Mouse (Mus musculus) midbrain, postnatal 0 days (tissue): ENCODE results near the gene Pth2. TPM values are rescaled to one million over a fixed set of nuclear protein-coding genes. Genes with fewer than 3 reads are reported as not detected.

Source experiments
- ATAC-seq: fragments of 200-750 bp; cut with Nextera tagmentation; 2 replicates; pipeline ENCODE4 v1.8.0; 2017; ENCODE audit warnings: moderate number of reproducible peaks, mild to moderate bottlenecking, moderate TSS enrichment, moderate library complexity; ENCODE audit not compliant: low FRiP score
- DNase-seq: peaks from one replicate; pipeline ENCODE4 v3.0.0-alpha.2; 2015; ENCODE audit warnings: low spot score
- H3K27ac ChIP-seq: fragments of 300-500 bp; sonication (generic); 2 replicates; pipeline ENCODE4 v1.5.1; 2014; ENCODE audit warnings: low read depth, mild to moderate bottlenecking, low read length, mixed read lengths
- H3K27me3 ChIP-seq: fragments of 300-500 bp; sonication (generic); 2 replicates; pipeline ENCODE4 v1.6.1; 2014; ENCODE audit warnings: low read length, control low read depth, mixed read lengths; ENCODE audit not compliant: insufficient read depth
- H3K36me3 ChIP-seq: fragments of 300-500 bp; sonication (generic); 2 replicates; pipeline ENCODE4 v1.6.1; 2014; ENCODE audit warnings: low read length, control low read depth, mixed read lengths; ENCODE audit not compliant: insufficient read depth
- H3K4me1 ChIP-seq: fragments of 300-500 bp; sonication (generic); 2 replicates; pipeline ENCODE4 v1.6.1; 2014; ENCODE audit warnings: mild to moderate bottlenecking, control low read depth, antibody characterized with exemption, low read length, mixed read lengths; ENCODE audit not compliant: insufficient read depth
- H3K4me2 ChIP-seq: fragments of 300-500 bp; sonication (generic); 2 replicates; pipeline ENCODE4 v1.6.1; 2014; ENCODE audit warnings: low read depth, mild to moderate bottlenecking, low read length, mixed read lengths; ENCODE audit not compliant: poor library complexity, severe bottlenecking
- H3K4me3 ChIP-seq: fragments of 300-500 bp; sonication (generic); 2 replicates; pipeline ENCODE4 v1.5.1; 2014; ENCODE audit warnings: low read depth, mild to moderate bottlenecking, low read length, moderate library complexity
- H3K9ac ChIP-seq: fragments of 300-500 bp; sonication (generic); replicated peaks from 2 replicates; pipeline ENCODE4 v1.6.1; 2014; ENCODE audit warnings: mild to moderate bottlenecking, low read length, moderate library complexity, mixed read lengths; ENCODE audit not compliant: poor library complexity, severe bottlenecking
- H3K9me3 ChIP-seq: fragments of 300-500 bp; sonication (generic); 2 replicates; pipeline ENCODE4 v1.6.1; 2016; ENCODE audit warnings: low read length, control low read depth
- CTCF ChIP-seq: IDR thresholded peaks from 2 replicates; pipeline ENCODE4 v1.5.1; 2016; ENCODE audit warnings: antibody characterized with exemption, mild to moderate bottlenecking
- WGBS: fragments of 180-500 bp; shearing (Covaris S2); extraction: QIAGEN DNeasy Blood & Tissue Kit; methylation state at CpG from one replicate; pipeline ENCODE4 v1.1.7; 2014; 5-methylcytosine and 5-hydroxymethylcytosine counted together
- polyA plus RNA-seq: library from polyadenylated mRNA; unstranded; fragments of >200 nt; fragmentation: Nextera tagmentation; extraction: Ambion mirVana; gene quantifications from 2 replicates; pipeline ENCODE4 v1.2.1, GENCODE M21; 2015
- total RNA-seq: library from RNA; depleted of rRNA; stranded (reverse); fragments of >200 nt; gene quantifications from 2 replicates; pipeline ENCODE4 v1.2.3, GENCODE M21; 2014; rRNA removed

The Pth2 gene
- not detected in 2 replicates for total RNA-seq
- polyA plus RNA-seq = 0.93 and 1.3 TPM in 2 replicates

DNA sequence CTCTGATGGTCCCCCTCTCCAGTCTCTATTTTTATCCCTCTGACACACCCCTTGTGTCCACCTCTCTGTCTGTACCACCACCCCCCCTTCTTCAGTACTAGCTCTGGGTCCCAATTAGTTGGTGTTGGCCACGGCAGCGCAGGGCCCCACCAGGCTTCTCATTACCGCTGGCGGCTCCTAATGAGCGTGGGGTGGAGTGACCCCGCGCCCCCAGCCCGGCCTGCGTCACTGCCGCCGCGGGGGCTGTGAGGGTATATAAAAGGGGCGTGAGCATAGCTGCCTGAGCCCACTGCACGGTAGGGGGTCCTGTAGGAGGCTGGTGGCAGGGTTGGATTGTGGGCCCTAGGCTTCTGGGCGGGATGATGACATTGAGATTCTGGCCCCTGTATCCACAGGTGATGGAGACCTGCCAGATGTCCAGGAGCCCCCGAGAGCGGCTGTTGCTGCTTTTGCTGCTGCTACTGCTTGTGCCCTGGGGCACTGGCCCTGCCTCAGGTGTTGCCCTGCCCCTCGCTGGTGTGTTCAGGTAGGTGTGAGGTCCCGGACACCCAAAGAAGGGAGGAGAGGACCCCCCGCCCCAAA is at the start of gene Pth2:
Pth2 (plus strand) TSS at position 100 of the 582 bp plus-strand sequence.
- Histone ChIP-seq H3K9ac (no peak within 1 kb of the TSS), H3K36me3 (no peaks in the 10 kb centered on the region), H3K4me3 (peak within 1 kb of the TSS; percentile 34), H3K4me2 (peak within 1 kb of the TSS; percentile 49), H3K4me1 (peaks cover 4% of the 10 kb centered on the region; the same call in 1 of the 2 replicates), H3K27me3 (peaks cover 81% of the 10 kb centered on the region), H3K9me3 (no peaks in the 10 kb centered on the region), H3K27ac (no peak within 1 kb of the TSS)
- ATAC-seq (no peak), DNase-seq (no peak)
- WGBS = 21% methylated on average over 20 of the region's 20 CpGs
- no peak for TF ChIP-seq CTCF

DNA sequence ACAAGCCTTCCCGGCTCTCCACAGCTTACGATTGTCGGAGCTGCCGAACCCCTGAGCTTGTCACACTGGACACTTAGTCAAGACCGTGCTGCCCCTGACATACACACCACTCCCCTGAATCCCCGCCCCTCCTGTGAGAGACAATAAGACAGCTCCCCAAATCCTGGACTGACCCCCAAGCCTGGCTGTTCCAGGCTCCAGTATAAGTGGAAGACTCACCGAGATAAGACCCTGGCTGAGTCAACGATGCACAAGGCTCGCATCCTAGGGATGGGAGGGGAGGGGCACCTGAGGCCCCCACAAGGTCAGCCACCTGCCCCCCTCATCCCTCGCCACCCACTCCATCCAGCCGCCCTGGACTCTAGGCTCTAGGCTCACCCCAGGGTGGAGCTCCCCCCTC is 48.9 kb upstream of the Pth2 start:
- H3K4me1 ChIP-seq = peaks cover 6% of the 10 kb centered on the region; the same call in 1 of the 2 replicates
- TF ChIP-seq CTCF = no peak
- no peak overlapping the region for H3K9ac ChIP-seq
- H3K27ac ChIP-seq = no peak overlapping the region
- ATAC-seq (no peak), DNase-seq (no peak)
- 80% methylated on average over 11 of the region's 11 CpGs for WGBS
- peaks cover under 1% of the 10 kb centered on the region for H3K36me3 ChIP-seq
- H3K9me3 ChIP-seq = no peaks in the 10 kb centered on the region
- H3K4me2 ChIP-seq = no peak overlapping the region
- H3K4me3 ChIP-seq = no peak overlapping the region
- no peaks in the 10 kb centered on the region for H3K27me3 ChIP-seq

GRCm38 (mm10) chr7:45133446-45134159 is 47.2 kb upstream of the Pth2 start:
- no peaks in the 10 kb centered on the region for H3K9me3 ChIP-seq
- H3K4me2 ChIP-seq = no peak overlapping the region
- 78% methylated on average over 8 of the region's 8 CpGs for WGBS

DNA sequence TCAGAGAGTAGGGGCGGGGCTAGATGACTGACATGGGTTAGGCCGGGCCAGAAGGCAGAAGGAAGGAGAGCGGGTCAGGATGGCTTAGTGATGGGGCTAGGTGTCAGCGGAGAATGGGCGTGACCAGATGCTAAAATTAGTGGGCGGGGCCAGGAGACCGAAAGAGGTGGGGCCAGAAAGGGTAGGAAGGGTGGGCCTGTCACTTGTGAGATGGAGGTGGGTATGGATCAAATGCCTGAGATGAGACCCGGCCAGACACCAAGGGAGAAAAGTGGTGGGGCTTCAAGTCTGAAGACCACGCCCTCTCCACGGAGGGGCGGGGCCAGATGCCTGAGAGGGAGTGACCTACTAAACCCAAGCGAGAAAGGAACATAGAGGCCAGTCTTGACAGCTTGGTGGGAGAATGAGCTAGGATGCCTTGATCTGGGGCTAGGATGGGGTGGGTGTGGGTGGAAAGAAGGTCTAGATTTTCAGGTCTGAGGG is 46.2 kb upstream of the Pth2 start:
- TF ChIP-seq CTCF = no peak
- Histone ChIP-seq H3K36me3 (no peaks in the 10 kb centered on the region), H3K9me3 (no peaks in the 10 kb centered on the region), H3K4me2 (no peak overlapping the region), H3K4me1 (0 out of 2 replicates have a peak, but pooled peaks cover 3% of the 10 kb centered on the region), H3K4me3 (no peak overlapping the region), H3K27me3 (no peaks in the 10 kb centered on the region), H3K9ac (no peak overlapping the region), H3K27ac (no peak overlapping the region)
- no peak for DNase-seq
- no peak for ATAC-seq
- 9% methylated on average over 11 of the region's 12 CpGs for WGBS

More at GRCm38 (mm10) chr7:45133446-45134159, 47.2 kb upstream of the Pth2 start:
- Histone ChIP-seq H3K27ac (no peak overlapping the region), H3K4me3 (no peak overlapping the region), H3K4me1 (0 out of 2 replicates have a peak, but pooled peaks cover 3% of the 10 kb centered on the region), H3K27me3 (no peaks in the 10 kb centered on the region), H3K9ac (no peak overlapping the region), H3K36me3 (no peaks in the 10 kb centered on the region)
- peak; percentile 12; the same call in 1 of the 2 replicates for TF ChIP-seq CTCF
- no peak for ATAC-seq
- no peak for DNase-seq

- H3K9me3 ChIP-seq = no peaks in the 10 kb centered on the region
- H3K27ac ChIP-seq = no peak overlapping the region
- no peak for TF ChIP-seq CTCF
- no peak overlapping the region for H3K9ac ChIP-seq
- H3K4me3 ChIP-seq = no peak overlapping the region
- no peaks in the 10 kb centered on the region for H3K4me1 ChIP-seq
- peak overlapping the region; percentile 58 for H3K4me2 ChIP-seq
- DNase-seq (no peak), ATAC-seq (no peak)
- H3K36me3 ChIP-seq = no peaks in the 10 kb centered on the region
- H3K27me3 ChIP-seq = no peaks in the 10 kb centered on the region
- WGBS = 77% methylated on average over 3 of the region's 3 CpGs
These were observed 45.4 kb upstream of the Pth2 start for GRCm38 (mm10) chr7:45135370-45135769.
